Mouse (Mus musculus) liver, embryonic 13.5 days (tissue): ENCODE results near the gene Sh3kbp1. TPM values are rescaled to one million over a fixed set of nuclear protein-coding genes. Genes with fewer than 3 reads are reported as not detected.
A peak's percentile ranks its signal among the peaks of the same experiment; 100 is the strongest.

Source experiments
- ATAC-seq: fragments of 200-750 bp; cut with Nextera tagmentation; 2 replicates; pipeline ENCODE4 v1.8.0; 2017; ENCODE audit warnings: low read depth, mild to moderate bottlenecking, moderate number of reproducible peaks, moderate library complexity
- DNase-seq: peaks from one replicate; pipeline ENCODE4 v3.0.0; 2022
- H3K27ac ChIP-seq: fragments of 300-500 bp; sonication (generic); 2 replicates; pipeline ENCODE4 v1.5.1; 2015; ENCODE audit warnings: moderate library complexity, mild to moderate bottlenecking, inconsistent platforms
- H3K27me3 ChIP-seq: fragments of 300-500 bp; sonication (generic); 2 replicates; pipeline ENCODE4 v1.6.1; 2015; ENCODE audit warnings: mild to moderate bottlenecking, inconsistent platforms
- H3K36me3 ChIP-seq: fragments of 300-500 bp; sonication (generic); 2 replicates; pipeline ENCODE4 v1.6.1; 2015; ENCODE audit warnings: mild to moderate bottlenecking, inconsistent platforms
- H3K4me1 ChIP-seq: fragments of 300-500 bp; sonication (generic); replicated peaks from 2 replicates; pipeline ENCODE4 v1.6.1; 2015; ENCODE audit warnings: inconsistent platforms
- H3K4me2 ChIP-seq: fragments of 300-500 bp; sonication (generic); 2 replicates; pipeline ENCODE4 v1.6.1; 2015; ENCODE audit warnings: inconsistent platforms, mild to moderate bottlenecking, moderate library complexity
- H3K4me3 ChIP-seq: fragments of 300-500 bp; sonication (generic); replicated peaks from 2 replicates; pipeline ENCODE4 v1.5.1; 2015; ENCODE audit warnings: mild to moderate bottlenecking, inconsistent platforms
- H3K9ac ChIP-seq: fragments of 300-500 bp; sonication (generic); 2 replicates; pipeline ENCODE4 v1.6.1; 2015; ENCODE audit warnings: mild to moderate bottlenecking, inconsistent platforms
- H3K9me3 ChIP-seq: fragments of 300-500 bp; sonication (generic); replicated peaks from 2 replicates; pipeline ENCODE4 v1.6.1; 2016; ENCODE audit warnings: inconsistent platforms
- WGBS: fragments of 180-500 bp; shearing (Covaris S2); methylation state at CpG from one replicate; pipeline ENCODE4 v1.1.7; 2015; ENCODE audit not compliant: insufficient replicate concordance; 5-methylcytosine and 5-hydroxymethylcytosine counted together
- polyA plus RNA-seq: library from polyadenylated mRNA; unstranded; fragments of >200 nt; fragmentation: Nextera tagmentation; extraction: Ambion mirVana; gene quantifications from 2 replicates; pipeline ENCODE4 v1.2.1, GENCODE M21; 2015

Sh3kbp1 gene
- polyA plus RNA-seq, 1 experiment from 2014 or later: 10.7 TPM

DNA sequence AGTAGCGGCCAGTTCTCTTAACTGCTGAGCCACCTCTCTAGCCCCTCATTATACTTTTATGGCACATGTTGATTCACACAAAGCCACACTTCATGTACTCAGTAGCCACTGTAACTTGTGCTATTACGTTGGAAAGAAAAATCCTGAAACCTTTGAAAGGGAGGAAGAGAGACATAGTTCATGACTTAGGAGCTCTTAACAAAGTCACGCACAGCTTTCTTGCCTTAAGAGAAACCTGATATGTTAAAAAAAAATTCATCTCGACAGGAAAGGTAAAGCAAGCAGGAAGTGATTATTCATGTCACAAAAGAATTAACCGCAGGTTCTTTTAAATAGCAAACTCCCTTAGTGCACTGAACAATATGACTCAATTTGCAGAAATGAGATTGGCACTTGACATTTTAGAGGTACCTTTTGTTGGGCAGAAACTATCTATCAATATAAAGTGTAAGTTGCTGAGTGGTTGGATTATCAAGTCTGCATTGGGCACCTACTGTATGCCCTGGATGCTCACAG, 51.3 kb downstream of the Sh3kbp1 start:
- H3K4me1 ChIP-seq: peaks cover 17% of the 10 kb centered on the region
- no peak overlapping the region for H3K9ac ChIP-seq
- no peaks in the 10 kb centered on the region for H3K9me3 ChIP-seq
- no peaks in the 10 kb centered on the region for H3K36me3 ChIP-seq
- no peak overlapping the region for H3K4me2 ChIP-seq
- no peak for ATAC-seq
- H3K4me3 ChIP-seq: no peak overlapping the region
- no peaks in the 10 kb centered on the region for H3K27me3 ChIP-seq
- H3K27ac ChIP-seq: no peak overlapping the region
- 61% methylated on average over 5 of the region's 5 CpGs for WGBS
- DNase-seq: no peak

DNA sequence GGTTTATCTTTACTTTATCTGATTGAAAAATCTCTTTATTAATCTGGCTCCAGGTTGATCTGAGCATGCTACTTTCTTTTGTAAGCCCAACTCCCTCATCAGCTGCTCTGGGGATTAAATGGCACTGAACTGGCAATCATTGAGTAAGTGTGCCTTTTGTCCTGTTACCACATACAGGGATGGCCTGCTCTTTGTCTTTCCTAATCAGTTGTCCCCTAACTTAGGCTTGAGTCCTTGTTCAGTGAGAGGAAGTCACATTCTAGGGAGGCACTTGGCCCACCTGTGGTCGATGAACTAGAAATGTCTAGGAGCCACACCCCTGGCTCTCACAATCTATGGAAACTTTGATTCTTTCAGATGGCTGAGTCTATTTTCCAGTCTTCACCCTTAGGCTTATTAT, 58.4 kb downstream of the Sh3kbp1 start:
- H3K4me2 ChIP-seq: no peak overlapping the region
- no peak overlapping the region for H3K9ac ChIP-seq
- H3K4me3 ChIP-seq: no peak overlapping the region
- H3K9me3 ChIP-seq: no peaks in the 10 kb centered on the region
- ATAC-seq (no peak), DNase-seq (no peak)
- peaks cover 5% of the 10 kb centered on the region; the same call in 1 of the 2 replicates for H3K4me1 ChIP-seq
- 25% methylated on average over 1 of the region's 1 CpGs for WGBS
- H3K36me3 ChIP-seq: no peaks in the 10 kb centered on the region
- no peaks in the 10 kb centered on the region for H3K27me3 ChIP-seq
- H3K27ac ChIP-seq: no peak overlapping the region

DNA sequence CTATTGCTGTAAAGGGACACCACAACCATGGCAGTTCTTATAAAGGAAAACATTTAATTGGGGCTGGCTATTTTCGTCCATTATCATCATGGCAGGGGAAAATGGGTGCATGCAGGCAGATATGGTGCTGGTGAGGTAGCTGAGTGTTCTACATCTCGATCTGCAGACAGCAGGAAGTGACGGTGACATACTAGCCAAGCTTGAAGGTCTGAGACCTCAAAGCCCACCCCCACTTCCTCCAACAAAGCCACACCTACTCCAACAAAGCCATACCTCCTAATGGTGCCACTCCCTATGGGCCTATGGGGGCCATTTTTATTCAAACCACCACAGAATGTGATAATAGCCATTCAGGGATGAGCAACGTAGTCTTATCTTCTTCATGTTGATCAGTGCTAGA, 59.8 kb downstream of the Sh3kbp1 start:
- H3K27me3 ChIP-seq: no peaks in the 10 kb centered on the region
- DNase-seq (no peak), ATAC-seq (no peak)
- H3K4me3 ChIP-seq: no peak overlapping the region
- H3K4me2 ChIP-seq: no peak overlapping the region
- H3K9ac ChIP-seq: no peak overlapping the region
- 40% methylated on average over 4 of the region's 4 CpGs for WGBS
- H3K9me3 ChIP-seq: no peaks in the 10 kb centered on the region
- H3K4me1 ChIP-seq: peaks cover 5% of the 10 kb centered on the region; the same call in 1 of the 2 replicates
- H3K36me3 ChIP-seq: no peaks in the 10 kb centered on the region
- no peak overlapping the region for H3K27ac ChIP-seq

DNA sequence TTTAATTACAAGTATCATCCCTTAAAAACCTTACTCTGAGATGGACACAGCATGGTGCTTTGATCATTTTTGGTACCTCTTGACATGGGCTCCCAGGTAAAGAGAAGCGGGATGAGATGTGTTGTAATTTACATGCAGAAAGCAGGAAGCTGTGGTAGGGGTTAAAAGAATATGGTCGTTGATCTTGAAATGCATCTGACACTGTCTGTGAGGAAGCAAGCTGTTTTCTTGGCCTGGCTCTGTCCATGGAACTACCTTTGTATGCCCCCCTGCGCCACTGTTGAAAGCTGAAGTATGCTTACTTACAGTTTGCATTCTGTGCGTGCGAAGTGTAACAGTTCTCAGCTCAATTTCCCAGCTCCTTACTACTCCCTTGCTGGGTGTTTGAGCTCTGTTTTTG, 61.6 kb downstream of the Sh3kbp1 start:
- Histone ChIP-seq H3K9ac (no peak overlapping the region), H3K4me3 (no peak overlapping the region), H3K4me1 (peaks cover 5% of the 10 kb centered on the region; the same call in 1 of the 2 replicates), H3K4me2 (no peak overlapping the region), H3K9me3 (no peaks in the 10 kb centered on the region), H3K36me3 (no peaks in the 10 kb centered on the region), H3K27ac (no peak overlapping the region), H3K27me3 (no peaks in the 10 kb centered on the region)
- DNase-seq: no peak
- WGBS: 68% methylated on average over 5 of the region's 5 CpGs
- no peak for ATAC-seq

DNA sequence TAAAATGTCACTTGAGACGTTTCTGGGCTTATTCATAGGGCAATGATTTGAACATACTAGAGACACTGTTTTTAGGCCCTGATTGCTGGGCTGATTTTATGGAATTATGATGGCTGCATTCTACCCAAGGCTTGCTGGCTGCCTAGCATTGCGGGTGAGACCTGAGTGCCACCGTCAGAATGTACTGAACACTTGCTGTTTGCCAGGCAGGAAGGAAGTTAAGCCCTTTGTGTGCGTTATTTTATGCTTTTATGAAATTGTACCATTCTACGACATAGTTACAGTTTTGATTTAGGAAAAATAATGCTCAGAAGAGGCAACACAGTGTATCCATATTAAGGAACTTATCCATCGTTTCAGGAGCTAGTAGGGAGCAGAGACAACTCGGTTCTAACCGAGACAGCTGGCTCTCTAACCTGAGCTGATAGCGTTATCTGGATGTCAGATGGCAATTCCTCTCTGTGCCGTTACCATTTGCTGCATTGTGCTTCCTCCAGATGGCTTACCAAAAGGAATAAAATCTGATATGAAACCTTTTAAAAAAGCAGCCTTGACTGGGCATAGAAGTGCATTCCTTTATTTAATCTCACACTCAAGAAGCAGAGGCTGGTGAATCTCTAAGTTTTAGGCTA, 62.8 kb downstream of the Sh3kbp1 start:
- ATAC-seq: peak; percentile 77
- no peak overlapping the region for H3K4me3 ChIP-seq
- H3K9me3 ChIP-seq: no peaks in the 10 kb centered on the region
- no peak overlapping the region for H3K4me2 ChIP-seq
- H3K4me1 ChIP-seq: peaks cover 5% of the 10 kb centered on the region; the same call in 1 of the 2 replicates
- no peak overlapping the region for H3K9ac ChIP-seq
- no peak overlapping the region for H3K27ac ChIP-seq
- no peaks in the 10 kb centered on the region for H3K36me3 ChIP-seq
- no peak for DNase-seq
- no peaks in the 10 kb centered on the region for H3K27me3 ChIP-seq
- WGBS: 36% methylated on average over 10 of the region's 10 CpGs

DNA sequence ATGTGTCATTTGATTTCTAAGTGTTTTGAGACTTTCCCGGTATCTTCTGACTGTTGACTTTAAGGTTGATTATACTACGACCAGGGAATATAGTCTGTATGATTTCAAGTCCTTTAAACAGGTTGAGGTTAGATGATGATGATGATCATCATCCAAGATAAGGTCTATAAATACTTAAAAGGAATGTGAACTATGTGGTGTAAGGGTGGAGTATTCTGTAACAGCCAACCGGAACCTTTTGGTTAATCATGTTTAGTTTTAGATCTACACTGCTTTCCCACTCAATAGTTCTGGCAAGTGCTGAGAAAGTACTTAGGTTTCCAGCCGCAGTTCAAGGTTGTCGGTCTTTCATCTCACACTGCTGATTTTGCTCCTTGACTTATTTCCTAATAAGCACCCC, 66.1 kb downstream of the Sh3kbp1 start:
- H3K36me3 ChIP-seq: no peaks in the 10 kb centered on the region
- 73% methylated on average over 5 of the region's 5 CpGs for WGBS
- DNase-seq (no peak), ATAC-seq (no peak)
- H3K9me3 ChIP-seq: no peaks in the 10 kb centered on the region
- no peak overlapping the region for H3K4me3 ChIP-seq
- peaks cover 5% of the 10 kb centered on the region; the same call in 1 of the 2 replicates for H3K4me1 ChIP-seq
- H3K27me3 ChIP-seq: no peaks in the 10 kb centered on the region
- H3K27ac ChIP-seq: no peak overlapping the region
- H3K4me2 ChIP-seq: no peak overlapping the region
- no peak overlapping the region for H3K9ac ChIP-seq

DNA sequence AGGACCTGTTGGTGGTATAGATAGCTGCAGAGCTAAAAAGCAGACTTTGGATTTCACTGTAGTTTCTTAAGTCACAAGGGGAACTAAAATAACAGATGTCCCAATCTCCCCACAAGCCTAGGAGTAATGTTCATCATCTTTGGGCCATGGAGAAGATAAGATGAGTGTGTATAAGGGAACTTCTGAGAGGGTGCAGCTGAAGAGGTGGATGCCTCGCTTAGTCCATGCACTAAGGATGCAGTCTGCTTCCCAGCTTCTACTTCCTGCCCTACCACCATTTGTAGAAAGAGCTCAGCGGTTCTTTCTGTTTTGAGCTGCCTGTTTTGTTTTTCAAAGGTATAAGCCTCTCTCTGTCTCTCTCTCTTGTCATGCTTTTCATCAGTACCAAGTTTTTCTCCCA, 69.5 kb downstream of the Sh3kbp1 start:
- H3K4me3 ChIP-seq: no peak overlapping the region
- no peaks in the 10 kb centered on the region for H3K36me3 ChIP-seq
- ATAC-seq: peak; percentile 41; the same call in 1 of the 2 replicates
- H3K4me1 ChIP-seq: no peaks in the 10 kb centered on the region; the same call in 1 of the 2 replicates
- no peaks in the 10 kb centered on the region for H3K9me3 ChIP-seq
- no peak overlapping the region for H3K27ac ChIP-seq
- H3K27me3 ChIP-seq: no peaks in the 10 kb centered on the region
- 12% methylated on average over 2 of the region's 2 CpGs for WGBS
- no peak for DNase-seq
- H3K9ac ChIP-seq: no peak overlapping the region
- H3K4me2 ChIP-seq: no peak overlapping the region

DNA sequence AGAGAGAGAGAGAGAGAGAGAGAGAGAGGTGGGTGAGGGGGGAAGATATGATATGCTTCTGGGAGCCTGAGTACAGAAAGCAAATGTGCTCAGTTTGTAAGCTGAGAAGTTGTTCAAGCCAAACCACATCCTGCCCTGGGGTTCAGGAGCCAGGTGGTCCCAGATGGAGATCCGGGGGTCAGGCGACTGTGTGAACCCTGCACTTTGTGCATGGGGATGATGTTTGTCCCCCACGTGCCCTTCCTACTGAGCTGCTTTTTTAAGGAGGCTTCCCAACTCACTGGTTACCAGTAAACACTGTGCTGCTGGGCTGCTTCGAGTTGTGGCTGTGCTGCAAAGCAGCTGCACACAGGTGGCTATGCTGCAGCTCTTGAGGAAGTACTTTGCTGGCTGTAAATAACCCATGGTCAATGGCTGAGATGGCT, 70.0 kb downstream of the Sh3kbp1 start:
- 26% methylated on average over 4 of the region's 4 CpGs for WGBS
- DNase-seq (no peak), ATAC-seq (no peak)
- Histone ChIP-seq H3K9me3 (no peaks in the 10 kb centered on the region), H3K27me3 (no peaks in the 10 kb centered on the region), H3K27ac (no peak overlapping the region), H3K4me3 (no peak overlapping the region), H3K36me3 (no peaks in the 10 kb centered on the region), H3K4me2 (no peak overlapping the region), H3K4me1 (no peaks in the 10 kb centered on the region; the same call in 1 of the 2 replicates), H3K9ac (no peak overlapping the region)

DNA sequence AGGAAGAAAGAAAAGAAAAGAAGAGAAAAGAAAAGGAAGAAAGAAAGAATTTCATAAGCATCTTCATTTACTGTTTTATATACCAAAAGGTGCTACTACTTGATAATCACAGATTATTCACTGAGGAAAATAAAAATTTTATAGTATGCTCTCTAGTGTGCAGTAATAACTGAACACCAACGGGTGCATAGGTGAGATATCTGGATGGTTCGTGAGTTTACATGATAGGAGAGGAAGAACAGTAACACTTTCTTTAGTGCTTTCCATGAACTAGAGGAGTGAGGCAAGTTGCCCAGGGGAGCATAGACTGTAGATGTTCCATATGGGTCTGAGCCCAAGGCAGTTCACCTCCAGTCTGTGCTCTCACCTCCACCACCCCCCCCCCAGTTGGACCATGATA, 75.8 kb downstream of the Sh3kbp1 start:
- WGBS: 48% methylated on average over 2 of the region's 2 CpGs
- no peak overlapping the region for H3K9ac ChIP-seq
- ATAC-seq: no peak
- no peak for DNase-seq
- no peaks in the 10 kb centered on the region for H3K4me1 ChIP-seq
- H3K4me3 ChIP-seq: no peak overlapping the region
- no peak overlapping the region for H3K27ac ChIP-seq
- no peaks in the 10 kb centered on the region for H3K9me3 ChIP-seq
- H3K4me2 ChIP-seq: no peak overlapping the region
- no peaks in the 10 kb centered on the region for H3K36me3 ChIP-seq
- no peaks in the 10 kb centered on the region for H3K27me3 ChIP-seq

DNA sequence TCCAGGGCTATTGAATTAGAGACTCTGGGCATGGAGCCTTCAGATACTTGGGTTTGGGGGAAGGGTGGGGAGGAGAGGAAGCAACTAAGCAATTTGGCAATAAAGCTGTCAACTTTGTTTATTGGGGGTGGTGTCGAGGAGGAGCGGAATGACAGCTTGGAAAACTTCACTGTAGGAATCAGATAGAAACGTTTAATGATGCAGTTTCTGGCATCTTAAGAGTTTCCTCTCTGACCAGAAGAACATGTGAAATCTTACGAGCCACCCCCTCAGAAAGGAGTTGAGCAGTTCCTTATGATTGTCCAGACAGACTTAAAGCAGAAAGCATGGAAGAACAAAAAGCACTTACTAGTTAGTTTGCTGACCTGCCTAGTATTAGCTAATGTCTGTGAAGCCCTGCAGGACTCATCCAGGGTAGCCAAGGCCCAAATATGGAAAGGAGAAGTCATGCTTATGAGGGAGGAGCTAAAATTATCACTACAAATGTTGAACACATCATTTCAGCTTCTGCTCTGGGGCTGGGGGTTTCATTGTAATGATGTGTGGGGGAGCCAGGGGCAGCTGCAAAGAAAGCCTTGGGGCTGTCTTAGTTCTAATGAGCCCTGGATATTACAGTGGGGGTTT, 77.4 kb downstream of the Sh3kbp1 start:
- no peak overlapping the region for H3K9ac ChIP-seq
- H3K4me2 ChIP-seq: no peak overlapping the region
- WGBS: 49% methylated on average over 4 of the region's 4 CpGs
- ATAC-seq (no peak), DNase-seq (no peak)
- 0 out of 2 replicates have a peak, but pooled peaks cover 7% of the 10 kb centered on the region for H3K4me1 ChIP-seq
- H3K27me3 ChIP-seq: no peaks in the 10 kb centered on the region
- no peaks in the 10 kb centered on the region for H3K36me3 ChIP-seq
- H3K27ac ChIP-seq: no peak overlapping the region
- no peaks in the 10 kb centered on the region for H3K9me3 ChIP-seq
- no peak overlapping the region for H3K4me3 ChIP-seq

DNA sequence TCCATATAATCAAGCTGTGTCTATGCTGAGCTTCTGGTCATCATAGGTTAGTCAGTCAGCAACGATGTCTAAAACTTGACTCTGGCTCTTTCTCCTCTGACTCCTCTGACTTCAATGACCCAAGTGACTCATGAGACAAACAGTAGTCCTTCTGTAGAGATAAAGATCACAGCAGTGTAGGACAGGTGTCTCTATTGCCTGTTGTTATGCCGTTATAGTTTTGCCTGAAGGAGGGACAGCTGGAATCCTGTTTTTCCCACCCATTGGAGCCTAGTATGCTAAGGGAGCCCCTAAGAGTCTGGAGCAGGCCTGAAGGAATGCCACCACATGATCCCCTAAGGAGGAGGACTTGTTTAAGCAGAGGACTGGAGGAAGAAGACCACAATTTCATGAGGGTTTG, 78.3 kb downstream of the Sh3kbp1 start:
- H3K9me3 ChIP-seq: no peaks in the 10 kb centered on the region
- ATAC-seq (no peak), DNase-seq (no peak)
- H3K27ac ChIP-seq: no peak overlapping the region
- no peaks in the 10 kb centered on the region for H3K27me3 ChIP-seq
- peaks cover 10% of the 10 kb centered on the region for H3K4me1 ChIP-seq
- no peak overlapping the region for H3K4me3 ChIP-seq
- no peak overlapping the region for H3K4me2 ChIP-seq
- H3K36me3 ChIP-seq: no peaks in the 10 kb centered on the region
- H3K9ac ChIP-seq: no peak overlapping the region
- WGBS: 67% methylated on average over 2 of the region's 2 CpGs
